Comparison of ENCODE assay signal across 14 mouse cellular contexts in genomic region chr8:121971488-121972058, GRCm38 (mm10). TPM values are rescaled to one million over a fixed set of nuclear protein-coding genes. Genes with fewer than 3 reads are reported as not detected.
DNase-seq lines count a peak whose midpoint lies in the region; ATAC-seq and TF ChIP-seq lines count a peak whose summit lies in the region.
"Had no signal": no experiment of that assay in that cellular context is flagged by ENCODE, and none has a peak within 500 bp of the region (broad histone marks: within the 10 kb centered on the region; RNA-seq: fewer than 3 reads in every experiment).

No protein-coding gene starts in this region.

- H3K36me3 ChIP-seq in neural tube, embryonic 11.5 days (ENCODE audit: control insufficient read depth, insufficient read depth, low read length): peaks cover 6% of the 10 kb centered on the region; the same call in 1 of the 2 replicates
- peaks cover 26% of the 10 kb centered on the region for H3K36me3 ChIP-seq in neural tube, embryonic 15.5 days
- peaks cover 15% of the 10 kb centered on the region for H3K36me3 ChIP-seq in hindbrain, embryonic 15.5 days
- peaks cover 5% of the 10 kb centered on the region; the same call in 1 of the 2 replicates for H3K36me3 ChIP-seq in splenic B cell, adult 2 months (ENCODE audit: control insufficient read depth, insufficient read depth, low read length, poor library complexity, severe bottlenecking)
- no peaks in the 10 kb centered on the region for H3K36me3 ChIP-seq in kidney, adult 2 months (ENCODE audit: control insufficient read depth, insufficient read depth, low read length)

- TF ChIP-seq CTCF in cortical plate, adult 2 months (IDR thresholded peaks at IDR 0.05; ENCODE audit: extremely low read depth, insufficient read depth, low read length): no peak
- TF ChIP-seq CTCF in kidney, adult 2 months (conservative IDR thresholded peaks at IDR 0.05; ENCODE audit: insufficient read depth, insufficient read length, low read depth, low read length): no peak

- H3K27ac ChIP-seq in neural tube, embryonic 11.5 days (ENCODE audit: low read depth, low read length): no peak overlapping the region
- no peak overlapping the region; the same call in 1 of the 2 replicates for H3K27ac ChIP-seq in neural tube, embryonic 15.5 days (replicated peaks)
- peak overlapping the region; percentile 33; the same call in 1 of the 2 replicates for H3K27ac ChIP-seq in cortical plate, adult 2 months (ENCODE audit: insufficient read depth, low read length)
- H3K27ac ChIP-seq in hindbrain, embryonic 15.5 days (replicated peaks): peak overlapping the region; percentile 34; the same call in 1 of the 2 replicates
- H3K27ac ChIP-seq in kidney, adult 2 months (ENCODE audit: insufficient read depth, low read depth, low read length): no peak overlapping the region

- ATAC-seq in neural tube, embryonic 11.5 days (ENCODE audit: insufficient read depth, low FRiP score, low TSS enrichment): no peak
- no peak for ATAC-seq in neural tube, embryonic 15.5 days (ENCODE audit: low FRiP score)
- ATAC-seq in hindbrain, embryonic 15.5 days (ENCODE audit: low FRiP score, low read depth): no peak

- H3K9me3 ChIP-seq in neural tube, embryonic 11.5 days (ENCODE audit: control insufficient read depth, low read length): no peaks in the 10 kb centered on the region
- H3K9me3 ChIP-seq in neural tube, embryonic 15.5 days (replicated peaks): no peaks in the 10 kb centered on the region
- H3K9me3 ChIP-seq in hindbrain, embryonic 15.5 days: no peaks in the 10 kb centered on the region
- H3K9me3 ChIP-seq: heart, embryonic 12.5 days had no signal

- H3K4me1 ChIP-seq in neural tube, embryonic 11.5 days (ENCODE audit: control insufficient read depth, insufficient read depth, low read length): peaks cover 17% of the 10 kb centered on the region
- peaks cover 40% of the 10 kb centered on the region for H3K4me1 ChIP-seq in neural tube, embryonic 15.5 days
- peaks cover 4% of the 10 kb centered on the region for H3K4me1 ChIP-seq in cortical plate, adult 2 months (ENCODE audit: control insufficient read depth, insufficient read depth, low read length)
- peaks cover 40% of the 10 kb centered on the region for H3K4me1 ChIP-seq in hindbrain, embryonic 15.5 days (replicated peaks)
- H3K4me1 ChIP-seq in kidney, adult 2 months (ENCODE audit: control insufficient read depth, insufficient read depth, low read length): peaks cover 17% of the 10 kb centered on the region

- WGBS in neural tube, embryonic 11.5 days: 80% methylated on average over 17 of the region's 17 CpGs
- WGBS in neural tube, embryonic 15.5 days: 75% methylated on average over 17 of the region's 17 CpGs
- 61% methylated on average over 17 of the region's 17 CpGs for WGBS in hindbrain, embryonic 15.5 days
- 81% methylated on average over 17 of the region's 17 CpGs for WGBS in kidney, adult 2 months

- H3K4me3 ChIP-seq in neural tube, embryonic 11.5 days (ENCODE audit: low read depth, low read length): no peak overlapping the region
- no peak overlapping the region for H3K4me3 ChIP-seq in neural tube, embryonic 15.5 days (replicated peaks)
- H3K4me3 ChIP-seq in cortical plate, adult 2 months (ENCODE audit: insufficient read depth, low read length): no peak overlapping the region
- H3K4me3 ChIP-seq in hindbrain, embryonic 15.5 days: no peak overlapping the region
- H3K4me3 ChIP-seq in kidney, adult 2 months (ENCODE audit: insufficient read depth, low read depth, low read length): no peak overlapping the region
- H3K4me3 ChIP-seq: heart, embryonic 12.5 days; myocyte had no signal

- no peak for DNase-seq in neural tube, embryonic 11.5 days (ENCODE audit: low spot score)
- peak; percentile 50 for DNase-seq in splenic B cell, adult 2 months (ENCODE audit: low read depth, low spot score)
- no peak for DNase-seq in cerebellum, adult 9-11 months
- DNase-seq in kidney, adult 2 months: no peak
- no peak for DNase-seq in adrenal gland, adult 2 months
- DNase-seq: left cerebral cortex, postnatal 4 days; lung, adult 18-20 months; thymus, postnatal 36 days had no signal

- no peak overlapping the region for H3K4me2 ChIP-seq in neural tube, embryonic 11.5 days (ENCODE audit: low read depth)
- no peak overlapping the region for H3K4me2 ChIP-seq in neural tube, embryonic 15.5 days
- H3K4me2 ChIP-seq in hindbrain, embryonic 15.5 days: no peak overlapping the region
- H3K4me2 ChIP-seq: heart, embryonic 12.5 days had no signal

- no peak for TF ChIP-seq POLR2A in cortical plate, adult 2 months (IDR thresholded peaks at IDR 0.05; ENCODE audit: extremely low read depth, insufficient read depth, low read length)
- no peak for TF ChIP-seq POLR2A in kidney, adult 2 months (IDR thresholded peaks at IDR 0.05; ENCODE audit: low read depth, low read length)

- no peaks in the 10 kb centered on the region for H3K27me3 ChIP-seq in neural tube, embryonic 11.5 days (ENCODE audit: control insufficient read depth, insufficient read depth, low read length)
- H3K27me3 ChIP-seq in neural tube, embryonic 15.5 days (replicated peaks): no peaks in the 10 kb centered on the region
- no peaks in the 10 kb centered on the region for H3K27me3 ChIP-seq in hindbrain, embryonic 15.5 days
- no peaks in the 10 kb centered on the region for H3K27me3 ChIP-seq in splenic B cell, adult 2 months (ENCODE audit: control insufficient read depth, insufficient read depth, low read length, poor library complexity, severe bottlenecking)
- no peaks in the 10 kb centered on the region for H3K27me3 ChIP-seq in kidney, adult 2 months (replicated peaks; ENCODE audit: control insufficient read depth, insufficient read depth, low read length)
- H3K27me3 ChIP-seq: heart, embryonic 12.5 days had no signal

- H3K9ac ChIP-seq in neural tube, embryonic 11.5 days (ENCODE audit: low read length): peak overlapping the region; percentile 26; the same call in 1 of the 2 replicates
- H3K9ac ChIP-seq in neural tube, embryonic 15.5 days (replicated peaks): no peak overlapping the region
- no peak overlapping the region for H3K9ac ChIP-seq in hindbrain, embryonic 15.5 days
- H3K9ac ChIP-seq: heart, embryonic 12.5 days had no signal

RNA-seq across cellular contexts. Expression of gene Banp, which starts 22.0 kb away (rescaled TPM):
- 60.6 and 61.4 TPM in 2 replicates for polyA plus RNA-seq in neural tube, embryonic 11.5 days (2014; fragmentation: Nextera tagmentation; extraction: Ambion mirVana)
- polyA plus RNA-seq in neural tube, embryonic 15.5 days (2015; fragmentation: Nextera tagmentation; extraction: Ambion mirVana): 51.1 and 52.8 TPM in 2 replicates
- 68.4 and 76.1 TPM in 2 replicates for polyA plus RNA-seq in cortical plate, adult 2 months (2012; rRNA removed)
- 53.9 and 59.1 TPM in 2 replicates for polyA plus RNA-seq in hindbrain, embryonic 15.5 days (2015; fragmentation: Nextera tagmentation; extraction: Ambion mirVana)
- 35.7 and 44.9 TPM in 2 replicates for polyA plus RNA-seq in kidney, adult 2 months (2012; rRNA removed)
- 10 to 100 TPM; 16.3 to 52.3 TPM for total RNA-seq in adrenal gland, adult 2 months (2021)
- polyA plus RNA-seq in adrenal gland, adult 2 months (2012; rRNA removed): 72.5 and 72.6 TPM in 2 replicates

RNA-seq across cellular contexts. Expression of gene Car5a, which starts 26.9 kb away (rescaled TPM):
- polyA plus RNA-seq in neural tube, embryonic 11.5 days (2014; fragmentation: Nextera tagmentation; extraction: Ambion mirVana): not detected in 2 replicates
- polyA plus RNA-seq in neural tube, embryonic 15.5 days (2015; fragmentation: Nextera tagmentation; extraction: Ambion mirVana): 0.46 and 0.50 TPM in 2 replicates
- 0.29 and 0.42 TPM in 2 replicates for polyA plus RNA-seq in cortical plate, adult 2 months (2012; rRNA removed)
- 0.36 and 0.63 TPM in 2 replicates for polyA plus RNA-seq in hindbrain, embryonic 15.5 days (2015; fragmentation: Nextera tagmentation; extraction: Ambion mirVana)
- polyA plus RNA-seq in kidney, adult 2 months (2012; rRNA removed): 13.4 and 17.9 TPM in 2 replicates
- total RNA-seq in adrenal gland, adult 2 months (2021): under 1 TPM in 1 of 2 experiments, not detected in 1; 0.69 TPM
- 0.12 TPM in 1 of 2 replicates, not detected in the other for polyA plus RNA-seq in adrenal gland, adult 2 months (2012; rRNA removed)
- polyA plus RNA-seq: heart, embryonic 12.5 days; intestine, embryonic 14.5 days; myocyte had no signal

Comparison
In these comparisons a context has a peak if more than half of its experiments do, and no peak if none do; other contexts are left out.
1. H3K27ac ChIP-seq: peak in cortical plate, adult 2 months (single experiment) and hindbrain, embryonic 15.5 days (single experiment); none in neural tube, embryonic 11.5 days (single experiment), neural tube, embryonic 15.5 days (single experiment) and kidney, adult 2 months (single experiment).